Mouse (Mus musculus) heart, embryonic 15.5 days (tissue): Measurements from ENCODE around the gene Tmem9b. TPM values are rescaled to one million over a fixed set of nuclear protein-coding genes. Genes with fewer than 3 reads are reported as not detected.
A peak's percentile ranks its signal among the peaks of the same experiment; 100 is the strongest.

Experiments used
- ATAC-seq: fragments of 200-750 bp; cut with Nextera tagmentation; replicated peaks from 2 replicates; pipeline ENCODE4 v1.8.0; 2017; ENCODE audit warnings: low read depth, moderate TSS enrichment; ENCODE audit not compliant: insufficient number of reproducible peaks, insufficient read depth, low FRiP score
- H3K27ac ChIP-seq: fragments of 300-500 bp; sonication (generic); 2 replicates; pipeline ENCODE4 v1.5.1; 2015; ENCODE audit warnings: mild to moderate bottlenecking, inconsistent platforms
- H3K27me3 ChIP-seq: fragments of 300-500 bp; sonication (generic); 2 replicates; pipeline ENCODE4 v1.6.1; 2015; ENCODE audit warnings: inconsistent platforms
- H3K36me3 ChIP-seq: fragments of 300-500 bp; sonication (generic); 2 replicates; pipeline ENCODE4 v1.6.1; 2015; ENCODE audit warnings: mild to moderate bottlenecking, inconsistent platforms
- H3K4me1 ChIP-seq: fragments of 300-500 bp; sonication (generic); replicated peaks from 2 replicates; pipeline ENCODE4 v1.6.1; 2015; ENCODE audit warnings: inconsistent platforms
- H3K4me2 ChIP-seq: fragments of 300-500 bp; sonication (generic); 2 replicates; pipeline ENCODE4 v1.6.1; 2015; ENCODE audit warnings: inconsistent platforms, mild to moderate bottlenecking, moderate library complexity
- H3K4me3 ChIP-seq: fragments of 300-500 bp; sonication (generic); 2 replicates; pipeline ENCODE4 v1.5.1; 2015; ENCODE audit warnings: mild to moderate bottlenecking, inconsistent platforms
- H3K9ac ChIP-seq: fragments of 300-500 bp; sonication (generic); 2 replicates; pipeline ENCODE4 v1.6.1; 2015; ENCODE audit warnings: mild to moderate bottlenecking, inconsistent platforms
- H3K9me3 ChIP-seq: fragments of 300-500 bp; sonication (generic); replicated peaks from 2 replicates; pipeline ENCODE4 v1.6.1; 2016; ENCODE audit warnings: inconsistent platforms
- WGBS: fragments of 180-500 bp; shearing (Covaris S2); methylation state at CpG from one replicate; pipeline ENCODE4 v1.1.7; 2015; ENCODE audit warnings: mixed read lengths; 5-methylcytosine and 5-hydroxymethylcytosine counted together
- polyA plus RNA-seq: library from polyadenylated mRNA; unstranded; fragments of >200 nt; fragmentation: Nextera tagmentation; extraction: Ambion mirVana; gene quantifications from 2 replicates; pipeline ENCODE4 v1.2.1, GENCODE M21; 2015

The Tmem9b gene
- polyA plus RNA-seq, 1 experiment from 2014 or later = 57.1 TPM

DNA sequence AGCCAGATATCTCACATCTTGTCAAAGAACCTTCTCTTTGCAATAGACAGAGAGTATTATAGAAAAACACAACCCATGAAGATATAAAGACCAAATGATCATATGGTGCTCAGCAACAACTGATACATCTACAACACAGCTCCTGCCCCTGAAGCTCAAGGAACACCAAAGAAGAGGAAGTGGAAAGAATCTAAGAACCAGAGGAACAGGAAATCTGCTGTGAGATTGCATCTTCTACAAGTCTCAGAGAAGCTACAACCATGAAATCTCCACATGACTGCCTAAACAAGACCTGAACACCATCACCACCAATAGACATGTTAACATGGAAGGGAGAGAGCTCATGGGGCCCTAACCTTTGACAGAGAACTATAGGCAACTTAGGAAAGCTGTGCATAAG, 19.6 kb upstream of the Tmem9b start:
- Histone ChIP-seq H3K4me1 (no peaks in the 10 kb centered on the region), H3K4me2 (no peak overlapping the region), H3K36me3 (no peaks in the 10 kb centered on the region), H3K9ac (no peak overlapping the region), H3K9me3 (no peaks in the 10 kb centered on the region), H3K27ac (no peak overlapping the region), H3K27me3 (no peaks in the 10 kb centered on the region), H3K4me3 (no peak overlapping the region)
- no peak for ATAC-seq

DNA sequence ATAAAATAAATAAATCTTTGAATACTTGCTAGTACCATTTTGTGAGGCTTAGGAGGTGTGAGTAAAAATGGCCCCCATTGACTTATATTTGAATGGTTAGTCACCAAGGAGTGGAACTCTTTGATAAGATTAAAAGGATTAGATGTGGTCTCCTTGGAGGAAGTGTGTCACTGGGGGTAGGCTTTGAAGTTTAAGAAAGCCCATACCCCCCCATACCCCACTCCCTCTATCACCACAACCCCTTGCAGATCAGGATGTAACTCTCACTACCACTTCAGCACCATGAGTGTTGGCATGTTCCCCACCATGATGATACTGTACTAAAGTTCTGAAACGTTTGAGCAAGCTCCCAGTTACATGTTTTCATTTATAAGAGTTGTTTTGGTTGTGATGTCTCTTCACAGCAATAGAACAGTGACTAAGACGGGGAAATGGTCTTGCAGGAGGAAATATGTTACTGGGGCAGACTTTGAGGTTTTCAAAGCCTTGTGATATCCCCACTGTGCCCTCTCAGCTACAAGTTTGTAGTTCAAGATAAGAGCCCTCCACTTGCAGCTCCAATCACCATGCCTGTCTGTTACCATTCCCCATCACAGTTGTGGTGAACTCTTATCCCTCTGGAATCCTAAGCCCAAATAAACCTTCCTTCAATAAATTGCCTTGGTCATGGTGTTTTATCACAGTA, 16.2 kb upstream of the Tmem9b start:
- no peak for ATAC-seq
- no peaks in the 10 kb centered on the region for H3K36me3 ChIP-seq
- WGBS = 38% methylated on average over 2 of the region's 2 CpGs
- no peak overlapping the region for H3K27ac ChIP-seq
- no peaks in the 10 kb centered on the region for H3K27me3 ChIP-seq
- H3K4me1 ChIP-seq = no peaks in the 10 kb centered on the region
- no peak overlapping the region for H3K4me3 ChIP-seq
- no peaks in the 10 kb centered on the region for H3K9me3 ChIP-seq
- H3K9ac ChIP-seq = no peak overlapping the region
- H3K4me2 ChIP-seq = no peak overlapping the region

DNA sequence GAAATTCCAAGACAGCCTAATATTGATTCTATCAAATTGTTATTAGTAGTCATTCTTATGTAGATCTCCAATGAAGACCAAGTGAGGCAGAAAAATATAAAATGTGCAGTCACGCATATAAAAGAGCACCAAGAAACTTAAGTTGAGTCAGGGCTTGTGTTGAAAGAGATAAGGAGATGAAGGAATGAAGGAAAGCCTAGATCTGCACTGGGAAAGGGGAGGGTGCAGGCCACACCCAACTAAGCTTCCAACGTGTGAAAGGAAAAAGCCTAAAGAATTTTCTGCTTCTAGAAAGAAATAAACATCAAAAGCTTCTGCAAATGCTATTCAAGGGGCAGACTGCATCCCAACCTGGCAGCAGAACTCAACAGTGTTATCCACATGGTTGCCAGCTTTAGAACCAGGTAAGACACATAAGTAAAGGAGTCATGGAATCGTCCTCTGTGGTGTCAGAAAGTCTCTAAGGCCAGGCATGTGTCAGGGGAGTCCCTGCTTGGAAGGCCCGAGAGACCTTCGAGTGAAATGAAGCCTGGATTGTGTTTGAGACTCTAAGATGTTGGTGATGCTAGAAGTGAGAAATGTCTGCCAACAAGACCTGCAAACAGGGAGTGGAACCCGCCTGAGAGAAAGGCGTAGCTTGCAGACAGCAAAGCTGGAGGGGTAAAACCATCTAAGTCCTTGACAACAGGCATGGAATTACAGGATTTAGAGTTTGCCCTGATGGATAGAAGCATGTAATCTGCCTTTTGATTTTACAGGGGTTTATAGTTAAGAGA, 15.1 kb upstream of the Tmem9b start:
- Histone ChIP-seq H3K4me2 (no peak overlapping the region), H3K36me3 (no peaks in the 10 kb centered on the region), H3K9me3 (no peaks in the 10 kb centered on the region), H3K27me3 (no peaks in the 10 kb centered on the region), H3K4me3 (no peak overlapping the region), H3K27ac (no peak overlapping the region), H3K4me1 (no peaks in the 10 kb centered on the region), H3K9ac (no peak overlapping the region)
- 75% methylated on average over 7 of the region's 7 CpGs for WGBS
- ATAC-seq = no peak

DNA sequence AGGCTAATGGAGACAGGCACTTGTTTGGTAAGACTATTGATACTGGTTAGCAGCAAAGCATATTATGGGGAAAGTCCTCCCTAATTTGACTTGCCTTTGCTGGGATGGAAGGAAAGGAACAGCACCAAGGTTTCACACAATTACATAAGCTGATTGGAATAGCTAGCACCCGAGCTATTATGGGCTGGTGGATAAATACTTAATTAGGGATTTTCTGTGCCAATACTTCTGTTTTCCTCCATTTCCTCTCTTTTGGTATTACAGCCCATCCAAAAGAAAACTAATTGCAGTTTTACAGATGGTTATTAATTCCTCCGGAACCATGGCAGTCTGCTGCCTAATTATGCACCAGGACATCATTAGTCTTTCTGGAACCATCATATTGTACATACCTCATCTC, 11.3 kb upstream of the Tmem9b start:
- no peak overlapping the region for H3K27ac ChIP-seq
- H3K4me3 ChIP-seq = no peak overlapping the region
- no peak overlapping the region for H3K9ac ChIP-seq
- 70% methylated on average over 2 of the region's 2 CpGs for WGBS
- no peaks in the 10 kb centered on the region for H3K27me3 ChIP-seq
- H3K9me3 ChIP-seq = no peaks in the 10 kb centered on the region
- H3K36me3 ChIP-seq = no peaks in the 10 kb centered on the region
- no peak for ATAC-seq
- no peaks in the 10 kb centered on the region for H3K4me1 ChIP-seq
- no peak overlapping the region for H3K4me2 ChIP-seq

DNA sequence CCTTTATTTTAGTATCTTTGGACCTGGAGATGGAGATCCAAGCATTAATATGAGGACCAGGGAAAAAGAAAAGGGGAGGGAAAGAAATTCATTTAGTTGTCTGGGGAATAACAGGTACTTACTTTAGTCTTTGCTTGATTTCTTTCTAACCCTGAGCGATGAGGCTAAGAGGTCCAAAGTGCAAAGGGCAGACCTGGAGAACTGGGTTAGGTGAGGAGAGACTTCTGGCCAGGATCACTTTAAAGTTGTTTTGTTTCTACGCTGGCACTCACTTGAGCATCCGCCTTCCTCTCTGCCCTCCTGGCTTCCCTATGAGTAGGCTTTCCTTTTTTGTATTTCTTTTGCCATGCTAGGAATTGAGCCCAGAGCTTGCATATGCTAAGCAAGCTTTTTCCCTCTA, 3.6 kb upstream of the Tmem9b start:
- Histone ChIP-seq H3K27ac (no peak overlapping the region), H3K27me3 (no peaks in the 10 kb centered on the region), H3K4me2 (no peak overlapping the region), H3K4me3 (no peak overlapping the region), H3K4me1 (peaks cover 17% of the 10 kb centered on the region), H3K9me3 (no peaks in the 10 kb centered on the region), H3K9ac (no peak overlapping the region), H3K36me3 (no peaks in the 10 kb centered on the region)
- no peak for ATAC-seq
- 85% methylated on average over 3 of the region's 3 CpGs for WGBS

DNA sequence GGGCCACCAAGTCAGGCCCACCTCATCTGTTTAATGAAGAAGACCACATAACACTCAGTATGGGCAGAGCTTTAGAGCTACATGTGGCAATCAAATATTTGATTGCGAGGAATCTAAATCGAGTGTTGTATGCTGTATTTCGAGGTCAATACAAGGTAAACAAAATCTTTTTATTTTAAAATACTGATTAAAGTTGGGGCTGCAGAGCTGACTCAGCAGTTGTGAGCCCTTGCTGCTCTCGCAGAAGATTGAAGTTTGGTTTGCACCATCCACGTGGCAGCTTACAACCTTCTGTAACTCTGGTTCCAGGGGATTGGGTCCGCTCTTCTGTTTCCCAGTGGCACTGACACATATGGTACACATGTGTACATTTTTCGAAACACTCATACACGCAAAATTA, 1.4 kb upstream of the Tmem9b start:
- H3K9ac ChIP-seq = no peak overlapping the region
- peaks cover 21% of the 10 kb centered on the region for H3K4me1 ChIP-seq
- no peak for ATAC-seq
- 87% methylated on average over 8 of the region's 8 CpGs for WGBS
- peaks cover 5% of the 10 kb centered on the region; the same call in 1 of the 2 replicates for H3K36me3 ChIP-seq
- no peaks in the 10 kb centered on the region for H3K9me3 ChIP-seq
- H3K4me2 ChIP-seq = no peak overlapping the region
- no peak overlapping the region for H3K27ac ChIP-seq
- no peak overlapping the region for H3K4me3 ChIP-seq
- no peaks in the 10 kb centered on the region for H3K27me3 ChIP-seq

DNA sequence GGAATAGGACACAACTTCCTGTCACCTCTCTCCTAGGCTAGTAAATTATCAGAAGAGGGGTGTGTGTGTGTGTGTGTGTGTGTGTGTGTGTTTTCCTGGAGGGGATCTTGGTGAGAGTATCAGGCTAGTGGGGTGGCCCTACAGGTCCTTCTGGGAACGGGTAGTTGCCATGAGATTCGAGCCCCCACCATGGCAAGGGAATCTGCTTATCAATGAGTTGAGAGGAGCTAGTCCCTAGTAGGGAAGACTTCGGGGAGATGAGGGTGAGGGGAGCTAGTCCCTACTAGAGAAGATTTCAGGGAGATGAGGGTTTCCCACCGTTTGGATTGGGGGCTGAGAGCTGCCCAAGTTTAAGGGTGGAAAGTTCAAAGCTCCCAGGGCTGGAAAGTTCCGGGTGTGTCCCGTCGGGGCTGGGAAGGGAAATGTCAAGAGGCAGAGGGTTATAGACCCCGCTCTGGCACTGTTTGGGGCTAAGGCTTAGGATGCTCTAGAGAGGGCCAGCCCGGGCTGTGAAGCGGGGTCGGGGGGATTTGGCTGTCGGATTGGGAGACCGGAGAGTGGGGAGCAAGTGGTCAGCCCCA, 1.2 kb downstream of the Tmem9b start:
- WGBS = 2% methylated on average over 13 of the region's 13 CpGs
- H3K9ac ChIP-seq = peak overlapping the region; percentile 95
- H3K27me3 ChIP-seq = no peaks in the 10 kb centered on the region
- peaks cover 7% of the 10 kb centered on the region; the same call in 1 of the 2 replicates for H3K36me3 ChIP-seq
- peaks cover 21% of the 10 kb centered on the region for H3K4me1 ChIP-seq
- peak; percentile 38 for ATAC-seq
- H3K4me3 ChIP-seq = peak overlapping the region; percentile 94
- no peaks in the 10 kb centered on the region for H3K9me3 ChIP-seq
- peak overlapping the region; percentile 95 for H3K4me2 ChIP-seq
- peak overlapping the region; percentile 90 for H3K27ac ChIP-seq

DNA sequence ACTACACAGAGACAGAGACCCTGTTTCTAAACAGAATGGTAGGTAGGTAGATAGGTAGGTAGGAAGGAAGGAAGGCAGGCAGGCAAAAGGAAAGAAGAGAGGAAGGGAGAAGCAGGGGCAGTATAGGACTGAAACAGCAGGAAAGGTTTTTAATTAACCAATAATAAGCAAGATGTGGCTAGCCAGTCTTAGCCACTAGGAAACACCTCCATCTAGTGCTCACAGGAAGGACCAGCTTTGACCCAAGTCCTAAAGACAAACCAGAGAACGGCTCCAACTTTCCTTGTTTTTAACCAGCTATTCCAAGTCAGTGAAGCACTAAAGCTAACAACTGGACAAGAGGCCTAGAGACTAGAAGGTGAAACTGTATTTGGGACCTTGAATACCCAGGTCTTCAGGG, 4.9 kb downstream of the Tmem9b start:
- no peaks in the 10 kb centered on the region for H3K27me3 ChIP-seq
- no peak overlapping the region for H3K9ac ChIP-seq
- no peak overlapping the region for H3K4me3 ChIP-seq
- no peak for ATAC-seq
- no peak overlapping the region for H3K27ac ChIP-seq
- H3K4me2 ChIP-seq = no peak overlapping the region
- peaks cover 36% of the 10 kb centered on the region for H3K36me3 ChIP-seq
- H3K9me3 ChIP-seq = no peaks in the 10 kb centered on the region
- H3K4me1 ChIP-seq = peaks cover 13% of the 10 kb centered on the region
- WGBS = 54% methylated on average over 1 of the region's 1 CpGs

DNA sequence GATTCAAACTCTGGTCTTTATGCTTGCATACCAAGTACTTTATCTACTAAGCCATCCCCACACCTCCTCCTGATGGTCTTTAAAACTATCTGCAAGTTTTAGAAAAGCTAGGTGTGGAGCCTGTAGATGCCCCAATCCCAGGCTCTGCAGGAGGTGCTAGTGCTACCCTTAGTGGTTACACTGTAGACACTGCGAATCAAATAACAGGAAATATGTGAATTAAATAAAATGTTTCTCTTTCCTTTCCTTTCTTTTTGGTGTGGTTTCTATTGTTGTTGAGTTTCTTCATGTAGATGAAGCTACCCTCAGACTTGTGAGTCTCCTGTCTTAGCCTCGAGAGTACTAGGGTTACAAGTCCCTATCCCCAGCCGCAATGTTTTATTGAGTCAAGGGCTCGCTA, 11.0 kb downstream of the Tmem9b start:
- Histone ChIP-seq H3K36me3 (peaks cover 58% of the 10 kb centered on the region), H3K9me3 (no peaks in the 10 kb centered on the region), H3K27me3 (no peaks in the 10 kb centered on the region), H3K9ac (no peak overlapping the region), H3K27ac (no peak overlapping the region), H3K4me2 (no peak overlapping the region), H3K4me1 (no peaks in the 10 kb centered on the region), H3K4me3 (no peak overlapping the region)
- 86% methylated on average over 4 of the region's 4 CpGs for WGBS
- ATAC-seq = no peak

DNA sequence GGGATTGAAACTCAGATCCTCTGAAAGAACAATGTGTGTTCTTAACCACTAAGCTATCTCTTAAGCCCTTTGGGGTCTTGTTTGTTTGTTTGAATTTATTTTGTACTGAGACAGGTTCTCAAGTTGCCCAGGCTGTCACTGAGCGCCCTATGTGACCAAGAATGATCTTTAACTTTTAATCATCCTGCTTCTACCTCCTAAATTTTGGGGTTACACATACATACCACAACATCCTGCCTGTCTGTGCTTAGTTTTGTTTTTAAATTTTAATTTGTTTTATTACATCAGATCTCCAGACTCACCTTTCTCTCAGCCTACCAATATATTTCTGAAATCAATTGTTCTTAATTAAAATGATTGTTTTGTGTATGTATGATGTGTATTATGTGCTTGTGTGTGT, 11.6 kb downstream of the Tmem9b start:
- no peak overlapping the region for H3K4me2 ChIP-seq
- H3K9me3 ChIP-seq = no peaks in the 10 kb centered on the region
- H3K4me1 ChIP-seq = no peaks in the 10 kb centered on the region
- H3K27me3 ChIP-seq = no peaks in the 10 kb centered on the region
- ATAC-seq = no peak
- no peak overlapping the region for H3K9ac ChIP-seq
- H3K27ac ChIP-seq = no peak overlapping the region
- peaks cover 60% of the 10 kb centered on the region for H3K36me3 ChIP-seq
- no peak overlapping the region for H3K4me3 ChIP-seq
- WGBS = 89% methylated on average over 1 of the region's 1 CpGs

DNA sequence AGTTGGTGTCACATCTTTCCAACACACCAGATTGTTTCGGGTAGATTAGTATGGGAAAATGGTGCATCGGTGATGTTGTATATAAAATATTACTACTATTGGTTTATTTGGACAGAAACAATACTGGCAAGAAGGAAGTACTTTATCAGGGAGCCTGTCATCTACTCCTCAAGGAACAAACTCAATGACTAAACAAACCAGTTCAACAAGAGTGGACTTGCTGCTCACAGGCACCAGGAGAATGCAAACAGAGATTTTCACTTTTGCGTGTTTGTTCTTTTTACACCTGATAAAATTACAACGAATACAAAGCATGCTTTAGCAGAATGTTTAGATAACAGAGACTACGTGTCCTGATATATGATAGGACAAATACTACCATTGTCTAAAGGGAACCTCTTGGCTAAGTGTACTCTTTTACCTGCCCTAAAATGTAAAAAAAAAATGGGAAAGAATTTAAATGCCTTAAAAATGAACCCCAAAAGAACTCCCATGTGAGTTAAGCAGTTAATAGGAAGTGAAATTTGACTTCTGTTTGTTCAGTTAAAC, 12.8 kb downstream of the Tmem9b start:
- no peak overlapping the region for H3K27ac ChIP-seq
- peaks cover 61% of the 10 kb centered on the region for H3K36me3 ChIP-seq
- ATAC-seq = no peak

More for the DNA sequence above, 12.8 kb downstream of the Tmem9b start:
- no peaks in the 10 kb centered on the region for H3K27me3 ChIP-seq
- H3K4me1 ChIP-seq = no peaks in the 10 kb centered on the region
- H3K9ac ChIP-seq = no peak overlapping the region
- no peak overlapping the region for H3K4me2 ChIP-seq
- H3K4me3 ChIP-seq = no peak overlapping the region
- H3K9me3 ChIP-seq = no peaks in the 10 kb centered on the region
- WGBS = 67% methylated on average over 5 of the region's 5 CpGs
